Mouse (Mus musculus) adrenal gland, adult (tissue): ENCODE data around the gene Tmem230.
"Not testable (repeated sequence)": the region's sequence is repeated elsewhere in the genome, so short reads cannot be mapped to it uniquely, and the experiment has no call there.

Experiments used
- DNase-seq, 2 experiments: peaks; one replicate each; pipeline ENCODE4 v3.0.0; 2022 to 2023; ENCODE audit warnings: low spot score in 1 of 2; ENCODE audit not compliant: inconsistent age in 2 of 2

Tmem230 gene

DNA sequence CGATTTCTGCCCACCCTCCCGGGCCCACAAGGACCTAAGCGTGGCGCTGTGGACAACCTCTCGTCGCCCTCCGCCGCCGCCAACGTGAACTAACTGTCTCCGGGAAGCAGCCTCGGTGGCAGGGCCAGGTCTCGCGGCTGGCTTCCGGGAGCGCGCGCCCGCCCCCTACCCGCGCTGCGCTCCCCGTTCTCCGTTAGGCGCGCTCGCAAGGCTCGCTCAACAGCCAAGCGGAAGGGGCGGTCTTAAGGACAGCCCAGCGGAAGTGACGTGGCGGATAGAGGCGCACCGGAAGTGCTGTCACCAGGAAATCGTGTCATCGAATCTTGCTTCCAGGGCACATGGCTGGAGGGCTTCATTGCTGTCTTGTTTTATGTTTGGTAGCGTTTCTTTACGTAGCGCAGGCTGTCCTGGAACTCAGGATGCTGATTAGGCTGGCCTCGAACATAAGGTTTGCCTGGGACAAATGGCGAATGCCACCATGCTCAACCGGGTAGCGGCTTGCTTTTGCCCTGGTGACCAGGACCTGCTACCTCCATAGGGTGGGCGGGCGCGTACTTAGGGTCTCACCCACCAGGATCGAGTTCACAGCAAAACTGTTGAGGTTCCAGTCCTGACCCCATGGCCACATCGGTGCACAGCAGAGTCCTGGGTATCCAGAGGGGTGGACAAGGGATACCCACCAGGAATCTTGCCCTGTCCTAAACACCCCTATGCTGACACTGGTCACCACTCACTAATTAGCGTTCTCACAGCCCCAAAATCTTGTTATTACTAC, at the start of gene Tmem230:
Tmem230 (minus strand) TSS at position 269 of the 775 bp plus-strand sequence.
- peak; percentile 95 to 98 for DNase-seq

DNA sequence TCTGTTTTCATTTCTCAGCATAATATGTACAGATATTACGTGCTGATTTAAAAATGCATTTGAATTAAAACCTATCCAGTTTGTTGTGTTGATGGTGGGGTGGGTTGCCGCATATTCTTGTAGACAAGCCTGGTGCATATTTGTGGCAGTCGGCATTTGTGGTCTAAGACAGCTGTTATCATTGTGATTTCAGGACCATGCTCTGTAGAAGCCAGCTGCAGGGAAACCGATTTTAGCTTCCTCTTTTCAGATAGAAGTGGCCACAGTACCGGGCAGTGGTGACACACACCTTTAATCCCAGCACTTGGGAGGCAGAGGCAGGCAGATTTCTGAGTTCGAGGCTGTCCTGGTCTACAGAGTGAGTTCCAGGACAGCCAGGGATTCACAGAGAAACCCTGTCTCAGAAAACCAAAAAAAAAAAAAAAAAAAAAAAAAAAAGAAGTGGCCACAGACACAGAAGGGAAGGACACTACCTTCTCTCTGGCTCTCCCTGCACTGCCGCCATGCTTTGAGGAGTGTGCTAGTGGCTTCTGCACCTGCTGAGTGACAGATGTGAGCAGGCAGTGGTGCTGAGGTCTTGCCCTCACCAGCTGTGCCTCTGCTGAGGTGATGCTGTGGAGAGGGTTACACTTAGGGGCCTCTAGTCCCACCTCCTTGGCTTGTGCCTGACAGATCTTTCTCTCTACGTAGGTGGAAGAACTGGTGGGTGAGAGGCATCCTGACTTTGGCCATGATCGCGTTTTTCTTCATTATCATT, 46.3 kb upstream of the Tmem230 start:
- no peak for DNase-seq

- peak; percentile 25 to 67 for DNase-seq
Observed at GRCm38 (mm10) chr2:132292083-132292482, 44.5 kb upstream of the Tmem230 start.

DNA sequence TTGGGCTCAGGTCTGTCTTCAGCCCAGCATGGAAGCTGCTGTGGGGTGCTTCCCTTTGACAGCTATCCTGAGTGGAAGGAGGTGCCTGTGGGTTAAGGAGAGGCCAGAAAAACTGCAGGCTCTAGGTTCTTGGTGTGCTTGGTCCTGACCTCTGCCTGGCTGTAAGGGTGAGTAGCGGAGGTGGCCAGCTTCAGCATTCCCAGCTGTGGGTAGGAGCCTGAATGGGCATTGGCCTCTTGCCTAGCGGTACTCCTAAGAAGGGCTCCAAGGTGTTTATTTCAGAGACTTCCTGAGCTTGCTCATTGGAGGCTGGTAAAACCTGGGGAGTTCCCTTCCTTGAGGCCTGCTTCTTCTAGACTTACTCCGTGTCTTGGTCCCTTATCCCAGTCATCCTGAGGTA, 43.7 kb upstream of the Tmem230 start:
- DNase-seq = peak in 1 of 2 experiments; percentile 38

DNA sequence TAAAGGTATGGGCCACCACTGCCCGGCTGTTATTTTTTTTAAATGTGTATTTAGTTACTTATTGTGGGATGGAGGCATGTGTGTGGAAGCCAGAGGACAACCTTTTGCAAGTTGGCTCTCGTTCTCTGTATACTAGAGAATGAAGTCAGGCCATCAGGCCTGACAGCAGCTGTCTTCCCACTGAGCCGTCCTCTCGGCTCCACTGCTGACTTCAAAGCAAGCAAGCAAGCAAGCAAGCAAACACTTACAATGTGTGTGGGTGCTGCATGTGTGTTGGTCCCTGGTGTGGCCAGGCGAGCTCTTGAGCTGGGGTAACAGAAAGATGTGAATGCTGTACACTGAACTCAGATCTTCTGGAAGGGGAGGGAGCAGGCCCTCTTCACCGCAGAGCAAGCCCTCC, 43.2 kb upstream of the Tmem230 start:
- no peak for DNase-seq

DNA sequence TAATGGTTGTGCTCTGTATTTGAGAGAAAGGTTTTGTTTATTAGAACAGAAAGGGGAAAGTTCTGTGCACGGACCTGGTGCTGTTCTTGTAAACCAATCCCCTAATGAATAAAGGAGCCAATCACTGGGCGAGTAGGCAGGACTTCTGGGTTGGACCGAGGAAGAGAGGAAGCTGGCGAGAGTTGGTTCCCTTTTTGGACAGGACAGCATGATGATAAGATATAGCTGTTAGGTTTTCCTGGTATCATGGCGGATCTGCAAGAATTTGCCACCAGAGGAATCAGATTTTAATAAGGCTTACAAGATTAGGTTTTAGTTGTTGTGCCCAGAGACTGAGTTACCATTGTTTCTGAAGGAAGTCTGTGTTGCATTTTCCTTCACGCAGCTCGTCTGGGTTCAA, 41.6 kb upstream of the Tmem230 start:
- DNase-seq = not testable (repeated sequence)

GRCm38 (mm10) chr2:132286376-132287076, 38.9 kb upstream of the Tmem230 start:
- peak in 1 of 2 experiments; percentile 57 for DNase-seq

- DNase-seq = not testable (repeated sequence)
Observed at GRCm38 (mm10) chr2:132285722-132286121, 38.1 kb upstream of the Tmem230 start.

DNA sequence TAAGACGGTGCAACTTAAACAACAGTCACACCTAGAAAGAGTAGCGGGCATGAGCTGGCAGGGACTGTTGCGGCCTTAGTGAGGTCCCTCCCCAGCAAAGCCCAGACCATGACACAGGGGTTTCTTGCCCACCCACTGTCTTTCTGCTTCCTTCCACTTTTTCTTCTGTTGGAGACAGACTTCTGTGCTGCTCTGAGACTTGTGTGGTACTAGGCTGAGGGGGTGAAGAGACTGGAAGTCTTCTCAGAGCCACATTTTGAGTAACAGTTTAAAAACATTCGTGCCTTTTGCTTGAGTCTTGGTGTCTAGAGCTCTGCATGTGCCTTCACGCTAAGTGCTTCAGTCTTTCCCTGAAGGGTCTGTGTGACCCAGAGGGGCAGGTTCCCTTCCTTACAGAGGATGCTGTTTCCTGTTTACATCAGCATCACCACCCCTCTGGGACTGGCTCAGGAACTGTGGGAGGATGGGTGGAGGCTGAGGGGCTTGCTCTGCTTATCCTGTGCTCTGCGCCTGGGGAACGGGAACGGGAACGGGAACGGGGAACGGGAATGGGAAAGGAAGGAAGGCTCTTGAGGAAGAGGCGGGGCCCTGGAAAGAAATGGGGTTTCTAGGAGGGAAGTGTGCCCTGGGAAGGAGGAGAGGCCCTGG, 37.0 kb upstream of the Tmem230 start:
- DNase-seq = peak; percentile 53 to 67

DNA sequence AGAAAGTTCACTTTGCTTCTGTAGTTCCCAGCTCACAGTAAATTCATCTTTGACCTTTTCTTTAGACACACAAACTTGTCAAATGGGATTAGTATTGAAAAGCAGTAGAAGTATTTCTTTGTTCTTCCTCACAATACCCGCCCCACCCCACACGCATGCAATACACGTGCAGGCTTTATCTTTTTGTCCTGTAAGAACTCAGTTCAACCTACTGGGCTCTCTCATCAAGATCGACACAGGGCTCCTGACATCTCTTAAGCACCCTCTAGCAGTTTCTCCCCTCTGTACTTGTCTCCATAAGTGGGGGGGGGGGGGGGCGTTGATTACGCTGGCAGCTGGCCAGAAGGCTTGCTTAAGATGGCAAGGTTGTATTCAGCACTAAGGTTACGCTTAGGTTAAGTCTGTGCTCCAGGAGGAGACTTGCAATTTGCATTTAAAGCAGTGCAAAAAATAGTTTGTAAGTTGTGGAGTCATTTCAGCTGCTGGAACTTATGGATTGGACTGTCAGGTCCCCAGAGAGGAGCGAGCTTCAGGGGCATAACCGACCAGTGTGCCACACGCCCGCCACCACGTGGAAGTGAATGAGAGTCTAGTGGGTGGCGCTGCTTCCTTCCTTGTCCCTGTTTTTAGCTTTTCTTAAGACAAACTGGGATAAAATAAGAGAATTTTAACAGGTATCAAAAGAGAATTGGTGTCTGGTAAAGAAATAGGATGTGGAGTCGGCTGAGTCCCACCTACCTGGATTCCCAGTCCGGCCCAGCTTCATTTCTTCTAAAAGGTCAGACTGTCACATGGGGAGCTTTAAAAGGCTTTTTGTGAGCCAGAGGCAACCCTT, 35.8 kb upstream of the Tmem230 start:
- DNase-seq = no peak

DNA sequence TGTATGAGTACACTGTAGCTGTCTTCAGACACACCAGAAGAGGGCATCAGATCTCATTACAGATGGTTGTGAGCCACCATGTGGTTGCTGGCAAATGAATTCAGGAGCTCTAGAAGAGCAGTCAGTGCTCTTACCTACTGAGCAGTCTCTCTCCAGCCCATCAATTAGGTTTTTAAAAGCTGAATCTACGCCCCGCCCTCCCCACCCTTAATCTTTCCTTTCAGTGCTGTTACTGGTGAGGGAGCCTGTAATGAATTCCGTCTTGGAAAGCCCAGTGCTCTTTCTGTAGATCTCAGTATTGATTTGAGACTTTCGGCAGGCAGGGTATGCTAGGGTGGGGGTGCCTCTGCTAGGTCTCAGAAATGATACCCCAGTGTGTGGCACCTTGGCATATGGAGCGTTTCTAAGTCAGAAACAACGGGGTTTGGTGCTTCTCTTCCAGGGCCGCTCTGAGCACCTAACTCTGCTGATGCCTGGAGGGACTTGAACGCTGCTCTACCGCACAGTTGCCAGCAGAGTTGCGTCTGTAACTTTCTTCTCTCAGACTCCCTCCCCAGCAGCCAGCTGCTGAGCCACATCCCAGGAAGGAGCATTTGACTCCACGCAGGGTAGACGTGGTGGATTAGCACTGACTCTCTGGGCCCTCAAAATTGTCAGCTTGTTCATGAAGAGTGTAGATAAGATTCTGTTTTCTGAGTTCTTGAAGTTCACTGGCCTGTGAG, 35.0 kb upstream of the Tmem230 start:
- peak in 1 of 2 experiments; percentile 45 for DNase-seq

DNA sequence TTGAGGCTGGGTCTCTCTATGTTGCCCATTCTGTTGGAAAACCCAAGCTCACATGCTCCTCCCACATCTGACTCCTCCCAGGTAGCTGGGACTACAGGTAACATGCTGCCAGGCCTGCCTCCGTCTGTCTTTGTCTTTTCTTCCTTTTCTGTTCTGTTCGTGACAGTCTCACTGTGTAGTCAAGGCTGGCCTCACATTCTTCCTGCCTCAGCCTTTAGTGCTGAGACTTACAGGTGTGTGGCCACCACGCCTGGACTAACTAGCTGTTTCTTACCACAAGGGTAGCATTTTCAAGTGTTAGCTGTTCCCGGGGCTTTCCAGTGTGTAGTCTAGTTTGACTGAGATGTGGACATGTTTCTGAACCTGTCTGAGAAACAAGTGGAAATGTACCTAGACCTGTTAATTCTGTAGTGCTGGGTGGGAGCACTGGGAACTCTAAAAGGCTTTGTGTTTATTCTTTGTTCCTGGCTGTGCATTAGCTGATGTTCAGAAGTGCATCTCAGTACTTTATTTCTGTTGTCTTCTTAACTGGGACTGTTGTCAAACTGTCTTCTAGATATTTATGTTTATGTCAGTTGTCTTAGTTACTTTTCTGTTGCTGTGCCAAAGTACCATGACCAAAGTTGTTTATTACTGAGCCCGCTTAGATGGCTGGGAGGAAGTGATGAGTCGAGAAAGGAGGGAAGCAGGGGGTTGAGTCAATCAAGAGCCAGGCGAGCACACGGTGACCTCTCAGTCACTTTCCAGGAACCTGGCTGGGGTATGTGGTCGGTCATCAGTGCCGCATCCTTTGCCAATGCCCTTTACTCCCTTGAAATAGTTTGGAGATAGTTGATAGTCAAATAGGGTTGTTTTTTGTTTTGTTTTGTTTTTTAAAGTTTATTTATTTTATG, 34.2 kb upstream of the Tmem230 start:
- DNase-seq = no peak

- no peak for DNase-seq
Observed at GRCm38 (mm10) chr2:132280518-132281120, 33.0 kb upstream of the Tmem230 start.

DNA sequence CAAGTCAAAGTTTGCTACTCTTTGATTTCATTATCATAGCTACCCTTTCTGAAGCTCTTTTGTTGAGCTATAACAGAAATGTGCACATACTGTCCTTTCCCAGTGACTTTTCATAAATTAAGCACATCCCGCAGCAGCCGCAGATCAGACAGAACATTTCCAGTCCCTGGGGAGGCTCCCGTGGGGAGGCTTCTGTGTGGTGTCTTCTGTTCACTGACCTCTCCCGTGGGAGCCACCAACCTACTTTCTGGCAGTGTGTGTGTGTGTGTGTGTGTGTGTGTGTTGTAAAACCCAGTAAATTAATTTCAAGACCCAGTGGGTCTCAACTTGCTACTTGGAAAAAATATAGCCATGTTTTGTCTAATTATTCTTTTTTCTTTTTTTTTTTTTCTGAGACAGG, 32.4 kb upstream of the Tmem230 start:
- DNase-seq = no peak

- no peak for DNase-seq
Observed at GRCm38 (mm10) chr2:132279336-132279882, 31.8 kb upstream of the Tmem230 start.

GRCm38 (mm10) chr2:132278273-132278853, 30.8 kb upstream of the Tmem230 start:
- no peak for DNase-seq

- no peak for DNase-seq
Observed at GRCm38 (mm10) chr2:132276249-132276648, 28.6 kb upstream of the Tmem230 start.

DNA sequence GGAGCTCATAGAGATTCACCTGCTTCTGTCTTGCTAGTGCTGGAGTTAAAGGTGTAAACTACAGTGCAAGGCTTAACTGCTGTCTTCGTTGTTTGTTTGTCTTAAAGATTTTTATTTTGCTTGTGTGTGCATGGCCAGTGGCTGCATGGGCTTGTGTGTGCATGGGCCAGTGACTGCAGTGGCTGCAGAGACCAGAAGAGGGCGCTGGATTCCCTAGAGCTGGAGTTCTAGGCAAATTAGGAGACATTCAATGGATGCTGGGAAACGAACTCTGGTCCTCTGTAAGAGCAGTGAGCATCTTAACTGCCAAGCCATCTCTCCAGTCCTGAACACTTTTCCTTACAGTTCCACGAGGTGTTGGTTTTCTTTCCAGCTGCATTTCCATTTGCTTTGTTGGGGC, 27.9 kb upstream of the Tmem230 start:
- no peak for DNase-seq
